Mouse (Mus musculus) heart, embryonic 13.5 days (tissue): ENCODE results near the gene Ncln. TPM values are rescaled to one million over a fixed set of nuclear protein-coding genes. Genes with fewer than 3 reads are reported as not detected.

Experiments used
- ATAC-seq: fragments of 200-750 bp; cut with Nextera tagmentation; 2 replicates; pipeline ENCODE4 v1.8.0; 2017; ENCODE audit warnings: moderate TSS enrichment; ENCODE audit not compliant: insufficient number of reproducible peaks, low FRiP score, low TSS enrichment; ENCODE audit errors: extremely low read depth
- H3K27ac ChIP-seq: fragments of 300-500 bp; sonication (generic); replicated peaks from 2 replicates; pipeline ENCODE4 v1.5.1; 2015; ENCODE audit warnings: moderate library complexity, mild to moderate bottlenecking, inconsistent platforms
- H3K27me3 ChIP-seq: fragments of 300-500 bp; sonication (generic); replicated peaks from 2 replicates; pipeline ENCODE4 v1.6.1; 2015; ENCODE audit warnings: mild to moderate bottlenecking, inconsistent platforms
- H3K36me3 ChIP-seq: fragments of 300-500 bp; sonication (generic); 2 replicates; pipeline ENCODE4 v1.6.1; 2015; ENCODE audit warnings: mild to moderate bottlenecking, inconsistent platforms
- H3K4me1 ChIP-seq: fragments of 300-500 bp; sonication (generic); 2 replicates; pipeline ENCODE4 v1.6.1; 2015; ENCODE audit warnings: inconsistent platforms
- H3K4me2 ChIP-seq: fragments of 300-500 bp; sonication (generic); 2 replicates; pipeline ENCODE4 v1.6.1; 2015; ENCODE audit warnings: inconsistent platforms, mild to moderate bottlenecking, moderate library complexity
- H3K4me3 ChIP-seq: fragments of 300-500 bp; sonication (generic); 2 replicates; pipeline ENCODE4 v1.5.1; 2015; ENCODE audit warnings: moderate library complexity, mild to moderate bottlenecking, inconsistent platforms
- H3K9ac ChIP-seq: fragments of 300-500 bp; sonication (generic); 2 replicates; pipeline ENCODE4 v1.6.1; 2015; ENCODE audit warnings: inconsistent platforms, mild to moderate bottlenecking, moderate library complexity
- H3K9me3 ChIP-seq: fragments of 300-500 bp; sonication (generic); 2 replicates; pipeline ENCODE4 v1.6.1; 2016; ENCODE audit warnings: inconsistent platforms
- WGBS: fragments of 180-500 bp; shearing (Covaris S2); methylation state at CpG from one replicate; pipeline ENCODE4 v1.1.7; 2015; ENCODE audit warnings: mixed read lengths; 5-methylcytosine and 5-hydroxymethylcytosine counted together
- polyA plus RNA-seq: library from polyadenylated mRNA; unstranded; fragments of >200 nt; fragmentation: Nextera tagmentation; extraction: Ambion mirVana; gene quantifications from 2 replicates; pipeline ENCODE4 v1.2.1, GENCODE M21; 2015

Ncln gene
- 51.7 and 53.8 TPM in 2 replicates for polyA plus RNA-seq

DNA sequence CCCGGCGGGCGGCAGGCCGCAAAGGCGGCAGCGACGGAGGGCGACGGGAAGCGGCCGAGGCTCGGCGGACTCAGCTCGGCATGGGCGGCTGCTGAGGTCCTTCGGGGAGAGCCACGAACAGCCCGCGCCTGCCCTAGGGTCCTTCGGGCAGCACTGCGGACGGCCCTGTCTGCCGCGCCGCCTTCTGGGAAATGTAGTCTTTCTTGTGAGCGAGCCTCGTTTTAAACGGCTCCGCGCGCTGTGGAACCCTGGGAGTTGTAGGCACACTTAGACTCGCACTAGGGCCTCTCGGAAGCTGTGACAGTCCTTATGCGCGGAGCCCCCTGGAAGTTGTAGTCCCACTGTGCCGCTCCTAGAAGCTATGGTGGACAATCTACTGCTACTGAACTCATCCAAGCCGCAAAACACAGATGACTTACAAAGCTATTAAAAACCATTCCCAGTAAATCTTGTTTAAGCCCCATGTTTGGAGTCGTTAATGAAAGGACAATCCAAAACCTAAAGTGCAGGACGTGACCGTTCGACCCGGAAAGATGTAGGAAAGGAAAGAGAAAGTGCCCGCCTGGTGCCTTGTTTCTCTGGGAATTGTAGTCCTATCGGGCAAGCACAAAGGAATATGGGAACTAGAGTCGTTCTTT lies at the start of gene Ncln:
Ncln (minus strand) TSS at position 129 of the 638 bp plus-strand sequence.
- peaks cover 23% of the 10 kb centered on the region for H3K36me3 ChIP-seq
- peak within 1 kb of the TSS; percentile 91 for H3K9ac ChIP-seq
- peak; percentile 93 for ATAC-seq
- under 1% methylated on average over 45 of the region's 45 CpGs for WGBS
- H3K27ac ChIP-seq: peak within 1 kb of the TSS; percentile 77
- peak within 1 kb of the TSS; percentile 95 for H3K4me3 ChIP-seq
- peak within 1 kb of the TSS; percentile 96 for H3K4me2 ChIP-seq
- H3K9me3 ChIP-seq: no peaks in the 10 kb centered on the region
- H3K4me1 ChIP-seq: peaks cover 26% of the 10 kb centered on the region
- no peaks in the 10 kb centered on the region for H3K27me3 ChIP-seq

DNA sequence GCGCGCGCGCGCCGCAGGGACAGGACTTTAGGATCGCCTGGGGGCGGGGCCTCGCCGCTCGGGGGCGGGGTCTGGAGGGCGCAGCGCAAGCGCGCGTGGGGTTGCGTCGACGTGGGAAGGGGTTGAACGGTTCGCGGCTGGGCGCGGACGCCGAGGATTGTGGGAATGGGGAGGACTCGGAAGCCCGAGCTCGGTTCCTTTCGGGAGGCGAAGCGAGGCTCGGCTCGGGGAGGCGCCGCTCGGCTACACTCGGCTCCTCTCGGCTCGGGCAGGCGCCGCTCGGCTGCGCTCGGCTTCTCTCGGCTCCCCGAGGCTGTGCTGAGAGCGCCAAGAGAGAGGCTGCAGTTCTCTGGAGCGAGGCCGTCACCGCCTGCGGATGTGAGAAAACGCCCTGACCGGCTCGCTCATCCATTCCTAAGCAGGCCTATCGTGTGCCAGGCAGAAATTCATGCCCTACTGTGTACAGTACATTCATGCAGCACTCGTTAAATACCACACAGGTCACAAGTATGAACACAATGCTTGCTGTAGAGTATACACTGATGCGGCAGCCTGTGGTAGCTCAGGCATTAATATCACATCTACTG lies 49.1 kb upstream of the Ncln start, which contains the start of gene Gna11:
Gna11 (minus strand) TSS at position 30 of the 587 bp plus-strand sequence.
- peak within 1 kb of the TSS; percentile 97 for H3K9ac ChIP-seq
- H3K4me2 ChIP-seq: peak within 1 kb of the TSS; percentile 99
- peak within 1 kb of the TSS; percentile 94 for H3K4me3 ChIP-seq
- no peaks in the 10 kb centered on the region for H3K36me3 ChIP-seq
- H3K27me3 ChIP-seq: no peaks in the 10 kb centered on the region
- peak; percentile 88 for ATAC-seq
- H3K27ac ChIP-seq: peak within 1 kb of the TSS; percentile 76
- peaks cover 45% of the 10 kb centered on the region for H3K4me1 ChIP-seq
- under 1% methylated on average over 56 of the region's 59 CpGs for WGBS
- no peaks in the 10 kb centered on the region for H3K9me3 ChIP-seq

DNA sequence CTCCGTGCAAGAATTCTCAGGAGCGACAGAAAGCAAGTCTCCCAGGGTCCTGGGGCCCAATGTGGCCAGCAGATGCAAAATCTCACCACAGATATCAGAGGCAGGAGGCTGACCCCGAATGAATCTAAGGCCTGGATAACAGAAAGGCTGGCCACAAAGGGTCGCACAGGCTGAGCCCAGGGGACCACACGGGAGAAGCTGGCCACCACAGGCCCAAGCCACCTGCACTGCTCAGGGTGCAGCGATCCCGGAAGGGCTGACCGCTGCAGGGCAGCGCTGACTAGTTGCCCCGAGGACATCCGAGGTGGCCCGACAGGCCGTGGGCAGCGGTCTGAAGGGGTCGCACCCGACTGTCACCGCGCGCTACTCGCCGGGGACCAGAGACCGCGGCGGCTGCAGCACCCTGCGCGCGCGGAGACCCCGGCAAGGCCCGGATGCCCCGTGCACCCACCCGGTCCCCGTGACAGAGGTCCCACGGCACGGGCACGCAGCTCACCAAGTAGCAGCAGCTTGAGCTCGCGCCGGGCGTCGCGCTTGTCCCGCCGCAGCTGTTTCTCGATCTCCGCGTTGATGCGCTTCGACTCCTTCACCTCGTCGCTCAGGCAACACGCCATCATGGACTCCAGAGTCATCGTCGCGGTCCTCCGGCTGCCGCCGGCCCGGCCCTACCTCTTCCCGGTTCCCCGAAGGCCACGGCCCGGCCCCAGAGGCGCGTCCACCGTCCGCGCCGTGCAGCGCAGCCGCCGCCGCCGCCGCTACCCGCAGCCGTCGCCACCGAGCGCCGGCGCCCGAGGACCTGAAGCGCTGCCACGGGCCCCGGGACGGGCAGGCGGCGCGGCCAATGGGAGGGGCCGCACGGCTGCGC lies 48.3 kb upstream of the Ncln start:
- Histone ChIP-seq H3K4me3 (peak overlapping the region; percentile 94), H3K9me3 (no peaks in the 10 kb centered on the region), H3K9ac (peak overlapping the region; percentile 97), H3K4me1 (peaks cover 45% of the 10 kb centered on the region), H3K27me3 (no peaks in the 10 kb centered on the region), H3K4me2 (peak overlapping the region; percentile 99), H3K36me3 (peaks cover 6% of the 10 kb centered on the region), H3K27ac (peak overlapping the region; percentile 62)
- ATAC-seq: no peak
- whole genome bisulfite sequencing: under 1% methylated on average over 83 of the region's 93 CpGs

DNA sequence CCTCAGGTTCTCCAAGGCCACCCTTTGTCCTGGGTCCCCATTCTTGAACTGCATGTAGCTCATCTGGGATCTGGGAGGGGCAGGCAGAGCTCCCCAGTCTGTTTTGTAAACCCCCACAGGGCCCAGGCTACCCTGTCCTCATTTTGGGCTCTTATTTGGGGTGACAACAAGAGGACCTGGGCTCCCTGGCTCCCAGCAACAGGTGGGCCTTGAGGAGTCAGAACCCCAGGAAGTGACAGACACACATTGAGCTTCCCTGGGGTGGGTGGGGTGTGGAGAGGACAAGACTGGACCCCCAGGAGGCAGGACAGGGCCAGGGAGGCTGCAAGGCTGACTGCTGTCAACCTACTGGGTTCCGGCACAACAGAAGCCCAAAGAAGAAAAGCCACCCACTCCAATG lies 47.4 kb upstream of the Ncln start:
- peaks cover 47% of the 10 kb centered on the region for H3K4me1 ChIP-seq
- H3K36me3 ChIP-seq: peaks cover 14% of the 10 kb centered on the region
- no peaks in the 10 kb centered on the region for H3K9me3 ChIP-seq
- H3K9ac ChIP-seq: peak overlapping the region; percentile 97
- no peaks in the 10 kb centered on the region for H3K27me3 ChIP-seq
- 0 out of 2 replicates have a peak overlapping the region, but pooled peaks have one; percentile 62 for H3K27ac ChIP-seq
- 68% methylated on average over 1 of the region's 1 CpGs for WGBS
- no peak for ATAC-seq
- peak overlapping the region; percentile 94 for H3K4me3 ChIP-seq
- peak overlapping the region; percentile 99 for H3K4me2 ChIP-seq

DNA sequence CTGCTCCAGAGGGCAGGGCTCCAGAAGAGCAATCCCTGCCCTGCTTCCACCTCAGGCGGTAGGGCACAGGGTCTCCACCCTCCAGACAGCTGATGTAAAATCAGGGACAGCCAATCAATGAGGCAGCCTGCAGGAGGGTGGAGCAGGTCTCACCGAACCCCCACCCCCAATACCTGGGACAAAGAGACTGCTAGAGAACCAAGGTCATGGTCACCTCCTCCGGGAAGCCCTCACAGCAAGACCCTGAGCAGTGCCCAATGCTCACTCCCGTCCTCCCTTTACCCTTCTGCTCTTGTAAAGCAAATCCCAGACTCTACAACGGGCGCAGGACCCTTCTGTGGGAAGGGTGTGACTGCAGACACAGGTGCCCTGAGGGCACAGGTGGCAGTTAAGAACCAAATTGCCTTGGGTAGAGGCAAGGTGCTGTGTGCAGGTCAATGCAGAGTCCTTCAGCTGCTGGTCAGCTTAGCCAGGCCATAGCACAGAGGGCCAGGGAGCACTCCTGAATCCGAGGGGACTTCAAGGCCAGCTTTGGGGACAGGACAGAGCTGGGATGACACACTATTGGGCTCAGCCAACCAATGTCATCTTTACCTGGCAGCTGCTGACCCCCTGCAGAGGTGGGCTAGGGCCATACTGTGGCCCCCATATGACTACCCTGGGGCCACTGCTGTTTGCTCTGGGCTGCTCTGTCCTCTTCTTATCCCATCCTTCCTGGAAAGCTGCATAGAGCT lies 46.7 kb upstream of the Ncln start:
- H3K4me3 ChIP-seq: peak overlapping the region; percentile 94
- H3K4me2 ChIP-seq: peak overlapping the region; percentile 99
- peaks cover 14% of the 10 kb centered on the region for H3K36me3 ChIP-seq
- ATAC-seq: no peak
- H3K27me3 ChIP-seq: no peaks in the 10 kb centered on the region
- H3K4me1 ChIP-seq: peaks cover 48% of the 10 kb centered on the region
- no peaks in the 10 kb centered on the region for H3K9me3 ChIP-seq
- H3K9ac ChIP-seq: peak overlapping the region; percentile 97
- 73% methylated on average over 7 of the region's 7 CpGs for WGBS
- H3K27ac ChIP-seq: no peak overlapping the region

DNA sequence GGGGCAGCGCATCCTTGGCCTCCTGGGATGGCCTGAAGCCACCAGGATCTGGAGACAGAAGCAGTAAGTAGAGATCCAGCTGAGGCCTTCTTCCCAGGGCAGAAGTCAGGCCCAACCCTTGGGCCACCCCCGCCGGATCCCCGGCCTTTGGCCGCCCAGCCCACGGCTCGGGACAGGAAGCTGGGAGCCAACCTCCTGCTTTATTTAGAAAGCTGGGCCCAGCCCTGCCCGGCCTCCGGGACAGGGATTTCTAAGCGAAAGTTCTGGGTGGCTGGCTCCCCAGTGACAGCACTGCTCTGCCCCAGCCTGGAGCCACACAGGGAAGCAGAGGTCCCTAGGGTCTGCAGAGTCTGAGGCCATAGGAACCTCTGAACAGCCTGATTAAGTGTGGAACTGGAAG lies 45.6 kb upstream of the Ncln start:
- Histone ChIP-seq H3K9me3 (no peaks in the 10 kb centered on the region), H3K4me1 (peaks cover 48% of the 10 kb centered on the region), H3K4me2 (peak overlapping the region; percentile 51), H3K36me3 (peaks cover 18% of the 10 kb centered on the region), H3K27me3 (no peaks in the 10 kb centered on the region), H3K4me3 (peak overlapping the region; percentile 14), H3K27ac (peak overlapping the region; percentile 48; the same call in 1 of the 2 replicates), H3K9ac (peak overlapping the region; percentile 97)
- 52% methylated on average over 10 of the region's 10 CpGs for WGBS
- ATAC-seq: no peak

DNA sequence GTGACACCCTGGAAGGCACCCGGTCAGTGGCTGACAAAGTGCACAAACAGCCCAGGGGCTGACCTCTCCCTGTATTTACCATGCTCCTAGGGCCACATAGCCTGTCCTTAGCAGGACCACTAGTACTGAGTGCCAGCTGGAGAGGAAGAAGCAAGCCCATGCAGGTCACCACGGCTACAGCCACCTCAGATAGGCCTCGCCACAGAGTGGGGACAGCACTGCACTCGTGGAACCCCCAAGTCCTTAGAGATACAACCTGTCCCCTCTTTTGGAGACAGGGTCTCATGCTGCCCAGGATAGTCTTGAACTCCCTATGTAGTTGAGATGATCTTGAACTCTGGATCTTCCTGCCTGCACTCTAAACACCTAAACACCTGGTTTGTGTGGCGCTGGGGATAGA lies 45.2 kb upstream of the Ncln start:
- H3K27me3 ChIP-seq: no peaks in the 10 kb centered on the region

DNA sequence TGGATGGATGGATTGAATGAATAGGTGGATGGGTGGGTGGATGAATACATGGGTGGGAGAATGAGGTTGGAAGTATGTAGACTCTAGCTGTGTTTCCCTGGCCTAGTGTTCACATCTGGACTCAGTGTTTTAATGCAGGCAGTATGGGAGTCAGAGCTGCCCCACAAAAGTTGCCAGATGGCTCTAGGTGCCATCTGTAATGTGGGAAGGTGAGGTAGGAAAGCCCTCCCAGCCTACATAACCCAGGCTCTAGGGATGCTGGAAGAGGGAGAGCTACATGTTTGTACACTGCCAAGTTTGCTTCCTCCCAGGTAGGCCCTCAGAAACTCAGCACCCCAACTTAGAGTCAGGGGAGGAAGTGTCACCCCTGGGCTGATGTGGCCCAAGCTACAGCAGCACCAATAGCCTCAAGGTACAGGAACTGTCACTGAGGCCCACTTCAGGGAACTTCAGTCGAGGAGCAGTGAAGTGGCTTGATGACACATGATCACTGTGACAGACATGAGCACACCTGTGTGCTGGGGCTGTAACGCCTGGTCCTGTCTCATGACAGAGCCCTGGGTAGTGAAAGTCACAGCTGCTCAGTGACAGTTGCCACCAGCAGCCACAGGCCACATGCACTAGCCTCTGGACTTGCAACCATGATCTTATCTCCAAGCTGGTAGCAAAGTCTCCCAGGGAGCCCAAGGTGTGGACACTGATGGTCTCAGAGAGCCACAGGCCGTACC lies 42.3 kb upstream of the Ncln start:
- Histone ChIP-seq H3K9me3 (no peaks in the 10 kb centered on the region), H3K4me2 (no peak overlapping the region), H3K4me1 (peaks cover 38% of the 10 kb centered on the region), H3K27me3 (no peaks in the 10 kb centered on the region), H3K9ac (no peak overlapping the region), H3K27ac (no peak overlapping the region), H3K4me3 (no peak overlapping the region), H3K36me3 (peaks cover 40% of the 10 kb centered on the region)
- WGBS: 65% methylated on average over 3 of the region's 3 CpGs
- ATAC-seq: no peak

More for the DNA sequence above, 45.2 kb upstream of the Ncln start:
- H3K4me2 ChIP-seq: peak overlapping the region; percentile 51; the same call in 1 of the 2 replicates
- H3K27ac ChIP-seq: peak overlapping the region; percentile 48; the same call in 1 of the 2 replicates
- no peaks in the 10 kb centered on the region for H3K9me3 ChIP-seq
- WGBS: 75% methylated on average over 5 of the region's 5 CpGs
- H3K4me3 ChIP-seq: no peak overlapping the region
- peaks cover 46% of the 10 kb centered on the region for H3K4me1 ChIP-seq
- H3K9ac ChIP-seq: peak overlapping the region; percentile 97
- ATAC-seq: no peak
- H3K36me3 ChIP-seq: peaks cover 22% of the 10 kb centered on the region

DNA sequence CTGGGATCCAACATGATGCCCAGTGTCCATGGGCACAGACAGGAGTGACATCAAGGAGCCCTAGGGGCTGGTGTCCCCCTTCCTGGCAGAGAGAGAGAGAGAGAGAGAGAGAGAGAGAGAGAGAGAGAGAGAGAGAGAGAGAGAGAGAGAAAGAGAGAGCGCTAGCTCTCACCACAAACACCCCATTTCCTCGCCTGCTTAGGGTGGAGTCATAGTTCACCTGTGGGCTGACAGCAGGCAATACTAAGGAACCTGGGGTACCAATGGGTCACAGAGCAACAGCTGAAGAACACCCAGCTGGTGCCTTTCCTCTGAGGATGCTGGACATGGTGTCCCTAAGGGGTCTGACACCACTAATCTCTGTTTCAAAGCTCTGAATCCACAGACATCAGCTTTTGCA lies 41.2 kb upstream of the Ncln start:
- no peak overlapping the region for H3K27ac ChIP-seq
- no peak overlapping the region for H3K4me3 ChIP-seq
- 86% methylated on average over 2 of the region's 2 CpGs for WGBS
- H3K27me3 ChIP-seq: no peaks in the 10 kb centered on the region
- no peak for ATAC-seq
- no peaks in the 10 kb centered on the region for H3K9me3 ChIP-seq
- peaks cover 50% of the 10 kb centered on the region for H3K36me3 ChIP-seq
- peaks cover 32% of the 10 kb centered on the region for H3K4me1 ChIP-seq
- H3K4me2 ChIP-seq: no peak overlapping the region
- no peak overlapping the region for H3K9ac ChIP-seq

DNA sequence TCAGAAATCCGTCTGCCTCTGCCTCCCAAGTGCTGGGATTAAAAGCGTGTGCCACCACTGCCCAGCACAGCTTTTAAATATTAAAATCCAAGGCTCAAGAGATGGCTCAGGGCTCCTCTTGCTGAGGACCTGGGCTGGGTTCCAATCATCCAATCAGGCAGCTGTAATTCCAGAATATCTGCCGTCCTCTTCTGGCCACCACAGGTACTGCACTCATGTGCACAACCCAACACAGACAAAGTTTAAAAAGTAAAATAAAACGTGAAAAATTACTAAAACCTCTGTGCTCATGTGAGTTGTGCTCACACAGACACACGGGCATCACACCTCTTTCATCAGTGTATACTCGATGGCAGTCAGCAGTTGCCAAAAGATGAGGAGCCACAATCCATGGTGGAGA lies 40.5 kb upstream of the Ncln start:
- H3K36me3 ChIP-seq: peaks cover 57% of the 10 kb centered on the region
- H3K9me3 ChIP-seq: no peaks in the 10 kb centered on the region
- H3K27me3 ChIP-seq: no peaks in the 10 kb centered on the region
- no peak overlapping the region for H3K9ac ChIP-seq
- ATAC-seq: no peak
- H3K4me3 ChIP-seq: no peak overlapping the region
- 68% methylated on average over 6 of the region's 6 CpGs for WGBS
- H3K4me1 ChIP-seq: peaks cover 25% of the 10 kb centered on the region
- H3K27ac ChIP-seq: no peak overlapping the region
- no peak overlapping the region for H3K4me2 ChIP-seq
